Mouse (Mus musculus) stomach, embryonic 15.5 days (tissue): ENCODE measurements around the gene Hip1r. TPM values are rescaled to one million over a fixed set of nuclear protein-coding genes. Genes with fewer than 3 reads are reported as not detected.
A peak's percentile ranks its signal among the peaks of the same experiment; 100 is the strongest.

Experiments used
- ATAC-seq: fragments of 200-750 bp; cut with Nextera tagmentation; 2 replicates; pipeline ENCODE4 v1.8.0; 2017; ENCODE audit warnings: low read depth, moderate number of reproducible peaks, moderate TSS enrichment; ENCODE audit not compliant: insufficient read depth, low FRiP score
- H3K27ac ChIP-seq: fragments of 300-500 bp; sonication (generic); 2 replicates; pipeline ENCODE4 v1.5.1; 2015; ENCODE audit warnings: mild to moderate bottlenecking, inconsistent platforms
- H3K27me3 ChIP-seq: fragments of 300-500 bp; sonication (generic); replicated peaks from 2 replicates; pipeline ENCODE4 v1.6.1; 2015; ENCODE audit warnings: inconsistent platforms
- H3K36me3 ChIP-seq: fragments of 300-500 bp; sonication (generic); 2 replicates; pipeline ENCODE4 v1.6.1; 2015; ENCODE audit warnings: inconsistent platforms
- H3K4me1 ChIP-seq: fragments of 300-500 bp; sonication (generic); 2 replicates; pipeline ENCODE4 v1.6.1; 2015; ENCODE audit warnings: inconsistent platforms
- H3K4me2 ChIP-seq: fragments of 300-500 bp; sonication (generic); 2 replicates; pipeline ENCODE4 v1.6.1; 2015; ENCODE audit warnings: mild to moderate bottlenecking, inconsistent platforms
- H3K4me3 ChIP-seq: fragments of 300-500 bp; sonication (generic); replicated peaks from 2 replicates; pipeline ENCODE4 v1.5.1; 2015; ENCODE audit warnings: inconsistent platforms
- H3K9ac ChIP-seq: fragments of 300-500 bp; sonication (generic); 2 replicates; pipeline ENCODE4 v1.6.1; 2015; ENCODE audit warnings: inconsistent platforms
- H3K9me3 ChIP-seq: fragments of 300-500 bp; sonication (generic); 2 replicates; pipeline ENCODE4 v1.6.1; 2016; ENCODE audit warnings: inconsistent platforms
- WGBS: fragments of 180-500 bp; shearing (Covaris S2); methylation state at CpG from one replicate; pipeline ENCODE4 v1.1.7; 2015; 5-methylcytosine and 5-hydroxymethylcytosine counted together
- polyA plus RNA-seq: library from polyadenylated mRNA; unstranded; fragments of >200 nt; fragmentation: Nextera tagmentation; extraction: Ambion mirVana; gene quantifications from 2 replicates; pipeline ENCODE4 v1.2.1, GENCODE M21; 2015

Gene Hip1r
- polyA plus RNA-seq, 1 experiment from 2014 or later = 27.0 TPM

DNA sequence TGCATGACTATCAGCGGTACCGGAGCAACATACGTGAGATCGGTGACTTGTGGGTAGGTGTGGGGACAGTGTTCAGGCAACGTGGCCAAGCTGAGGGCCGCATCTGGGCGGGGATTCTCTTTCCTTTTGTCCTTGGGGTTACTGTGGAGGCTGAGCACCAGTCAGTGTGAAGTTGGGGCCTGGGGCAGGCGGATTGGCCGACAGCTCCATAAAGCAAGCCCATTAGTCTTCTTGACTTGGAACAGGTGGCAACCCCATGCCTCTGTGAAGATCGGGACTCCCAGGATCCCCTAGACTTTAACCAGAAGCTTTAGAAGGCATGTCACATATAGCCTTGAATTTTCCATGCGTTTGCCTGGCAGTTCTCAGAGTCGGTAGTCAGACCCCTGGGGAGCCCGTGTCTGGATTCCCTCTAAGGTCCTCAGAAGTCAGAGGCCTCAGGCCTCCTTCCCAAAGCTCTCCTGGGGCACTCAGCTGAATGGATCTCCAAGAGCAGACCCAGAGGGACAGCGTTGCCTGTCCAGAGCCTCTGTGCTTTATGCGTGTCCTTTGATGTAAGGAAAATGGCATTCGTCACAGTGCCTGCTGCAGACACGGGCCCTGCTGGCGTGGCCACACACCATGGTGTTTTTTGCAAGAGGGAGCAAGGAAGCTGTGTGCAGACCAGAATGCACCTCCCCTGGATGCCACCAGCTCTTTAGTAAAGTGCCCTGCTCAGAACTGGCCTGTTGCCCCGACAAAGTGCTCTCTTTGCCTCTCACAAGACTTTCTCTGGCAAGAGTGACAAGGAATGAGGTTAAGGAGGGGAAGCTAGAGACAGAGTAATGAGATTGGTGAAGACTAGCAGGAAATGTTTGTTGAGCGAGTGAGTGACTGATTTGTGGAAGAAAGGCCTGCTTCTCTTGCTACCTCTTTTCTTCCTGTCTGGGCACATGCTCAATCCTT, 16.8 kb downstream of the Hip1r start:
- no peak for ATAC-seq
- 64% methylated on average over 20 of the region's 20 CpGs for WGBS
- peaks cover 32% of the 10 kb centered on the region for H3K4me1 ChIP-seq

DNA sequence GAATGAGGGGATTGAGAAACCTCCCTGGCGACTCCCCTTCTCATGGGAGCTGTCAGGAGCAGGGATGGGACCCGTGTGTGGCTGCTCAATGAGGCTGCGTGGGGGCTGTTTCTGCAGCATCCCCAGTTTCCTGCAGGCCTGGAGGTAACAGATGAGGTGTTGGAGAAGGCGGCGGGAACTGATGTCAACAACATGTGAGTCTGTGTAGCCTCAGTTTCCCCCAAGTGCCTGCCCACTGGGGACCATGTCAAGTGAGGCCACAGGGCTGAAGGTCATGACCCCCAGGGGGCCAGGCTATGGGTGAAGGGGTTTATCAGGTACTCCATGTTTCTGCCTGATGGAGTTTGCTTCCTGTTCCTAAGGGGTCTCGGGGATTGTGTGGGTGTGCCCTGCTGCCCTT, 17.9 kb downstream of the Hip1r start:
- H3K9me3 ChIP-seq = no peaks in the 10 kb centered on the region
- H3K4me1 ChIP-seq = peaks cover 27% of the 10 kb centered on the region
- ATAC-seq = no peak
- no peak overlapping the region for H3K9ac ChIP-seq
- H3K27ac ChIP-seq = peak overlapping the region; percentile 61; the same call in 1 of the 2 replicates
- H3K27me3 ChIP-seq = no peaks in the 10 kb centered on the region
- no peaks in the 10 kb centered on the region for H3K36me3 ChIP-seq
- H3K4me3 ChIP-seq = no peak overlapping the region
- WGBS = 78% methylated on average over 6 of the region's 6 CpGs
- no peak overlapping the region for H3K4me2 ChIP-seq

More for the DNA sequence above, 16.8 kb downstream of the Hip1r start:
- Histone ChIP-seq H3K4me3 (no peak overlapping the region), H3K4me2 (no peak overlapping the region), H3K36me3 (no peaks in the 10 kb centered on the region), H3K9me3 (no peaks in the 10 kb centered on the region), H3K27ac (no peak overlapping the region), H3K27me3 (no peaks in the 10 kb centered on the region), H3K9ac (no peak overlapping the region)

DNA sequence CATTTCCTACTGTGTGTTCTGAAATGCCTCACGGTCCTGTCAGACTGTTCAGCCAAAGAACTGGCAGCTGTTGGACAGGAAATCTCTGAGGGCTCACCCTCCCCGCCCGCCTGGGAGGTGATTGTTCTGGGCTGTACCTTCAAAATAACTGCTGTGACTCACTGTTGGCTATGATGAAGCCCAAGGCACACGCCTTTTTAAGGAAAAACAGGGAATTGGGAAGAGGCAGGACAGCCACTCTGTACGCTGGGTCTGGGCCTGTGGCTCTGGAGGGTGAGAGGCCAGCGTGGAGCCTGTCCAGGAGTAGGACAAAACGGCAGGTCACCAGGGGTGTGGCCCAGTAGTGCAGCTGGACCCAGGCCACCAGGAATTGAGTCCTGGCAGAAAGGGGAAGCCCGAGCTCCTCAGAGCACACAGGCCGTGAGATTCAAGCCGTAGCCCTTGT, 18.8 kb downstream of the Hip1r start:
- Histone ChIP-seq H3K4me3 (no peak overlapping the region), H3K4me1 (peaks cover 21% of the 10 kb centered on the region), H3K4me2 (no peak overlapping the region), H3K9ac (no peak overlapping the region), H3K27ac (peak overlapping the region; percentile 61), H3K9me3 (no peaks in the 10 kb centered on the region), H3K36me3 (no peaks in the 10 kb centered on the region), H3K27me3 (no peaks in the 10 kb centered on the region)
- WGBS = 54% methylated on average over 10 of the region's 10 CpGs
- no peak for ATAC-seq

DNA sequence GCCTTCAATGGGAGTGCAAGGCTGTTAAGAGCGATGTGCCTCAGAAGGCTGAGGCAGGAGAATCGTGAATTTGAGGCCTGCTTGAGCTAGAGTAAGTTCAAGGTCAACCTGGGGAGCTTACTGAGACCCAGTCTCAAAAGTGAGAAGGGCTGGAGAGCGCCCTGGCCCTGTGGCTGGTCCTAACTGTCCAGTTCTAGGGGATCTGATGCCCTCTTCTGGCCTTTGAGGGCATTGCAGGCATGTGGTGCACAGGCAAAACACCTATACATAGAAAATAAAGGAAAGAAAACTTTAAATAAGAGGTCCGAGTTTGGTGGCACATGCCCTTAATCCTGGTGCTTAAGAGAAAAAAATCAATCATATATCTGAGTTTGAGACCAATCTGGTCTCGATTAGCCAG, 19.4 kb downstream of the Hip1r start:
- H3K27ac ChIP-seq = peak overlapping the region; percentile 61; the same call in 1 of the 2 replicates
- H3K9ac ChIP-seq = no peak overlapping the region
- no peaks in the 10 kb centered on the region for H3K27me3 ChIP-seq
- H3K9me3 ChIP-seq = no peaks in the 10 kb centered on the region
- peaks cover 16% of the 10 kb centered on the region for H3K4me1 ChIP-seq
- no peak overlapping the region for H3K4me2 ChIP-seq
- H3K36me3 ChIP-seq = no peaks in the 10 kb centered on the region
- 36% methylated on average over 5 of the region's 5 CpGs for WGBS
- no peak overlapping the region for H3K4me3 ChIP-seq
- peak; percentile 16; the same call in 1 of the 2 replicates for ATAC-seq

DNA sequence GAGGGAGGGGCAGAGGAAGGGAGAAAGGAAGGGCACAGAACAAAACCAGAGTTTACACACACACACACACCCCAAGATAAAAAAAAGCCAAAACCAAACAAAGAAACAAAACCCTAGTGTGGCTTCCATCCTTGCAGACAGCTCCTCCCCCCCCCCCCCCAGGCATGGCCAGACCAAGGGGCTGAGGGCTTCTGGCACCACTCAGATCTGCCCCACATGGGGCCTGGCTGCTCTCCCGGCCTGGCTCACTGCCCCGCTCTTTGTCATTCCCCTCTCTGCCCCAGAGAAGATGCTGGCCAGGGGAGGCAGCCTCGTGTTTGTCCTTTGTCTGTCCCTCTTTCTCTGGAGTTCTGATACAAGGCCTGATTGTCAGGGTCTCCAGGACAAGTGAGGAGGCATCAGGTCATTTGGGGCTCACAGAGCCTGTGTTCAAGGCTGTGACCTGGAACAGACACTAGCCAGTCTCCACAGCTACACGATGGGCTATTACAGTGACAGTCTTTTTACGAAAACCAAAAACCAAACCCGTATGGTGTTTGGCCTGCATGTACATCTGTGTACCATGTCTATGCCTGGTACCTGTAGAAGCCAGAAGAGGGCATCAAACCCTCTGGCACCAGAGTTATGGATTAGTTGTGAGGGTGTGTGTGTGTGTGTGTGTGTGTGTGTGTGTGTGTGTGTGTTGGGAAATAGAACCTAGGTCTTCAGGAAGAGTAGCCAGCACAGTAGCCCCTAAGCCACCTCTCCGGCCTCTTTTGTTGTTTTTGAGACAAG, 20.0 kb downstream of the Hip1r start:
- no peaks in the 10 kb centered on the region for H3K9me3 ChIP-seq
- H3K27ac ChIP-seq = no peak overlapping the region
- no peak overlapping the region for H3K4me2 ChIP-seq
- 66% methylated on average over 7 of the region's 7 CpGs for WGBS
- H3K36me3 ChIP-seq = no peaks in the 10 kb centered on the region
- H3K4me3 ChIP-seq = no peak overlapping the region
- peaks cover 16% of the 10 kb centered on the region for H3K4me1 ChIP-seq
- no peak overlapping the region for H3K9ac ChIP-seq
- ATAC-seq = no peak
- no peaks in the 10 kb centered on the region for H3K27me3 ChIP-seq

DNA sequence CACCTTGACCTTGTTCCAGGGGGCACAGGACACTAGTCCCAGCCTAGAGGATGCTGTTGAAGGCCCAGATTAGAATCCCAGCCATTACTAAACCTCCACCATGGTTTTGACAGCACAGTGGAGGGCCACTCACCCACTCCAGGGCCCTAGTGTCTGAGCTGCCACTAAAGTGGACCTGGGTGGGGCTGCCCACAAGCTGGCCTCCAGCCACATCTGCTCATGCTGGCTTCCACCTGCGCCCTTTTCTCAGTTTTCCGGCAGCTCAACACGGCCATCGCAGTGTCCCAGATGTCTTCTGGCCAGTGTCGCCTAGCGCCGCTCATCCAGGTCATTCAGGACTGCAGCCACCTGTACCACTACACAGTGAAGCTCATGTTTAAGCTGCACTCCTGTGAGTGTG, 21.0 kb downstream of the Hip1r start:
- Histone ChIP-seq H3K36me3 (no peaks in the 10 kb centered on the region), H3K27me3 (no peaks in the 10 kb centered on the region), H3K9ac (no peak overlapping the region), H3K4me1 (peaks cover 13% of the 10 kb centered on the region; the same call in 1 of the 2 replicates), H3K27ac (no peak overlapping the region), H3K9me3 (no peaks in the 10 kb centered on the region), H3K4me2 (no peak overlapping the region), H3K4me3 (no peak overlapping the region)
- ATAC-seq = no peak
- 90% methylated on average over 7 of the region's 7 CpGs for WGBS

DNA sequence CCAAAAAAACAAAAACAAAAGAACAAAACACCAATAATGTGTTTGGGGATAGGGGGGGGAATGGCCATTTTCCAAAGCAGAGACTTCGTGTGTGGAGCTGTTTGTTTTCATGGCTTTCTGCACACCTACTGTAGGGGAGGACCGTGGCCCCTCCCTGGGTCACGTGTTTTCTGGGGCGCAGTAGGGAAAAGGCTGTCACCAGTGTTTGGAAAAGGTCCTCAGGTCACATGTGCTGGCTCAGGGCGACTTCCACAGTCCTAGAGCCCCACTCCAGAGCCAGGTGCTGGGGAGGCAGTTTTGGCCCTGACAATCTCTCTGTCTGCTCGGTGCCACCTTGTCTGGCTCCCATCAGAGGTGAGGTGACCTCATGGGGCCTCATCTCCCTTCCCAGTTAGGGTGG, 22.0 kb downstream of the Hip1r start:
- Histone ChIP-seq H3K4me3 (no peak overlapping the region), H3K9ac (no peak overlapping the region), H3K4me2 (no peak overlapping the region), H3K9me3 (no peaks in the 10 kb centered on the region), H3K27me3 (no peaks in the 10 kb centered on the region), H3K4me1 (peaks cover 13% of the 10 kb centered on the region; the same call in 1 of the 2 replicates), H3K36me3 (no peaks in the 10 kb centered on the region), H3K27ac (no peak overlapping the region)
- ATAC-seq = no peak
- 63% methylated on average over 6 of the region's 6 CpGs for WGBS

DNA sequence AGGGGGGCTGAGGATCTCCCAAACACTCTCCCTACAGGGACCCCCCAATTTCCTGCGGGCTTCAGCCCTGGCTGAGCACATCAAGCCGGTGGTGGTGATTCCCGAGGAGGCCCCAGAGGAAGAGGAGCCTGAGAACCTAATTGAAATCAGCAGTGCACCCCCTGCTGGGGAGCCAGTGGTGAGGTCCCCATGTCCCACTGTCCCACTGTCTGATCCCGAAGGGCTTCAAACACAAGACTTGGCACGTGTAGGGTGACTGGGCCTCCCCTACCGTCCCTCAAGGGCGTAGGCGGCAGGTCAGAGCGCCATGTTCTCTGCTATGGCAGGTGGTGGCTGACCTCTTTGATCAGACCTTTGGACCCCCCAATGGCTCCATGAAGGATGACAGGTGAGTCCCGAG, 22.8 kb downstream of the Hip1r start:
- Histone ChIP-seq H3K4me2 (no peak overlapping the region), H3K4me3 (no peak overlapping the region), H3K27ac (no peak overlapping the region), H3K9me3 (no peaks in the 10 kb centered on the region), H3K9ac (no peak overlapping the region), H3K36me3 (no peaks in the 10 kb centered on the region), H3K4me1 (peaks cover 12% of the 10 kb centered on the region; the same call in 1 of the 2 replicates), H3K27me3 (no peaks in the 10 kb centered on the region)
- ATAC-seq = no peak
- 72% methylated on average over 10 of the region's 10 CpGs for WGBS

DNA sequence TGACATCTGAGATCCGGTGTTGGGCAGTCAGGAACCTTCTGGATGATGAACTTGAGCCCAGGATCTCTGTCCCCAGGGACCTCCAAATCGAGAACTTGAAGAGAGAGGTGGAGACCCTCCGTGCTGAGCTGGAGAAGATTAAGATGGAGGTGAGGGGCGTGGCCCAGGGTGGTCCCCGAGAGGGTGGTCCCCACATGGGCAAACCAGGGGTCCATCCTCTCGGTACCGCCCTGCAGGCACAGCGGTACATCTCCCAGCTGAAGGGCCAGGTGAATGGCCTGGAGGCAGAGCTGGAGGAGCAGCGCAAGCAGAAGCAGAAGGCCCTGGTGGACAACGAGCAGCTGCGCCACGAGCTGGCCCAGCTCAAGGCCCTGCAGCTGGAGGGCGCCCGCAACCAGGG, 23.3 kb downstream of the Hip1r start:
- no peak overlapping the region for H3K27ac ChIP-seq

DNA sequence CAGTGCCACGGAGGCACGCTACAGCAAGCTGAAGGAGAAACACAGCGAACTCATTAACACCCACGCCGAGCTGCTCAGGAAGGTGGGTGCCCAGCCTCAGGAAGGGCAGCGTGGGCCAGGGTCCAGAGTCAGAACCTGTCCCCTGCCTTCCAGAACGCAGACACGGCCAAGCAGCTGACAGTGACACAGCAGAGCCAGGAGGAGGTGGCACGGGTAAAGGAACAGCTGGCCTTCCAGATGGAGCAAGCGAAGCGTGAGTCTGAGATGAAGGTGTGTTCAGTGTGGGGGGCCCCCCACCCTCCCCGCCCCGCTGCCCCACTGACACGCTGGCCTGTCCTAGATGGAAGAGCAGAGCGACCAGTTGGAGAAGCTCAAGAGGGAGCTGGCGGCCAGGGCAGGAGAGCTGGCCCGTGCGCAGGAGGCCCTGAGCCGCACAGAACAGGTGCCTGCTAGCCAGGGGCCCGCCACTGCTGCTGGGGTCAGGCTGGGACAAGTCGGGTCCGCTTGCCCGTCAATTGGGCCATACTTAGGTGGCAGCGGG, 23.9 kb downstream of the Hip1r start:
- Histone ChIP-seq H3K27ac (no peak overlapping the region), H3K4me3 (no peak overlapping the region), H3K4me1 (peaks cover 2% of the 10 kb centered on the region; the same call in 1 of the 2 replicates), H3K36me3 (no peaks in the 10 kb centered on the region), H3K9ac (no peak overlapping the region), H3K27me3 (no peaks in the 10 kb centered on the region), H3K9me3 (no peaks in the 10 kb centered on the region), H3K4me2 (no peak overlapping the region)
- 83% methylated on average over 24 of the region's 24 CpGs for WGBS
- ATAC-seq = no peak

More for the DNA sequence above, 23.3 kb downstream of the Hip1r start:
- Histone ChIP-seq H3K4me2 (no peak overlapping the region), H3K36me3 (no peaks in the 10 kb centered on the region), H3K4me1 (peaks cover 7% of the 10 kb centered on the region; the same call in 1 of the 2 replicates), H3K27me3 (no peaks in the 10 kb centered on the region), H3K9me3 (no peaks in the 10 kb centered on the region), H3K4me3 (no peak overlapping the region), H3K9ac (no peak overlapping the region)
- WGBS = 83% methylated on average over 14 of the region's 14 CpGs
- ATAC-seq = no peak

DNA sequence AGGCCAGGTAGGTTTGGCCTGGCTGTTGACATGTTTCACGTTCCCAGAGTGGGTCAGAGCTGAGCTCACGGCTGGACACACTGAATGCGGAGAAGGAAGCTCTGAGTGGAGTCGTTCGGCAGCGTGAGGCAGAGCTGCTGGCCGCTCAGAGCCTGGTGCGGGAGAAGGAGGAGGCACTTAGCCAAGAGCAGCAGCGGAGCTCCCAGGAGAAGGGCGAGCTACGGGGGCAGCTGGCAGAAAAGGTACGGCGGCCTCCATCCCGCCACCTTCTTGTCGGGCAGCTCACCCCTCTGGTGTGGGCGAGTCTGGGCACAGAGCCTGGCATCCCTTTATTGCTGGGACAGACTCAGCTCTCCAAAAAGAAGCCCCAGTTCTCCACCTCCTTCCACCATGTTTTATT, 24.4 kb downstream of the Hip1r start:
- Histone ChIP-seq H3K27ac (no peak overlapping the region), H3K4me3 (no peak overlapping the region), H3K9me3 (no peaks in the 10 kb centered on the region), H3K27me3 (no peaks in the 10 kb centered on the region), H3K36me3 (no peaks in the 10 kb centered on the region), H3K9ac (no peak overlapping the region), H3K4me2 (no peak overlapping the region), H3K4me1 (peaks cover 4% of the 10 kb centered on the region; the same call in 1 of the 2 replicates)
- WGBS = 79% methylated on average over 16 of the region's 16 CpGs
- no peak for ATAC-seq
